In genomic region chr11:84570812-84571211, GRCm38 (mm10) we compare ENCODE assay signal across 20 mouse cellular contexts. TPM values are rescaled to one million over a fixed set of nuclear protein-coding genes. Genes with fewer than 3 reads are reported as not detected.
DNase-seq lines count a peak whose midpoint lies in the region; ATAC-seq and TF ChIP-seq lines count a peak whose summit lies in the region.
"Had no signal": no experiment of that assay in that cellular context is flagged by ENCODE, and none has a peak within 500 bp of the region (broad histone marks: within the 10 kb centered on the region; RNA-seq: fewer than 3 reads in every experiment).

No protein-coding gene starts in this region.

- H3K9ac ChIP-seq in forebrain, embryonic 15.5 days (replicated peaks): no peak overlapping the region
- no peak overlapping the region for H3K9ac ChIP-seq in hindbrain, embryonic 15.5 days
- H3K9ac ChIP-seq in midbrain, postnatal 0 days (replicated peaks; ENCODE audit: low read length, poor library complexity, severe bottlenecking): no peak overlapping the region
- H3K9ac ChIP-seq: limb, embryonic 13.5 days; liver, embryonic 15.5 days had no signal

- peak; percentile 77 for DNase-seq in left cerebral cortex, postnatal 4 days
- no peak for DNase-seq in left cerebral cortex, postnatal 14 days (ENCODE audit: low spot score in 2 of 2)
- peak; percentile 50 for DNase-seq in midbrain, postnatal 0 days (ENCODE audit: low spot score)
- DNase-seq in kidney, postnatal 25 days: no peak
- no peak for DNase-seq in heart, adult 9 months (ENCODE audit: low spot score in 2 of 2)
- DNase-seq: adrenal gland, postnatal 10 days; B cell, adult 2 months; gastrocnemius, postnatal 25 days; heart, postnatal 14 days; kidney, postnatal 10 days; thymus, postnatal 36 days had no signal

- 0 out of 2 replicates have a peak, but pooled peaks have one; percentile 21 for ATAC-seq in forebrain, embryonic 15.5 days (replicated peaks)
- no peak for ATAC-seq in hindbrain, embryonic 15.5 days (ENCODE audit: low FRiP score, low read depth)
- ATAC-seq in midbrain, postnatal 0 days (ENCODE audit: low FRiP score): no peak
- ATAC-seq: lung, postnatal 0 days had no signal

- peak overlapping the region; percentile 12; the same call in 1 of the 2 replicates for H3K27ac ChIP-seq in forebrain, embryonic 15.5 days (replicated peaks)
- H3K27ac ChIP-seq in hindbrain, embryonic 15.5 days (replicated peaks): 0 out of 2 replicates have a peak overlapping the region, but pooled peaks have one; percentile 23
- H3K27ac ChIP-seq in midbrain, postnatal 0 days (ENCODE audit: low read depth, low read length): no peak overlapping the region
- H3K27ac ChIP-seq: left cerebral cortex, adult 2 months; limb, embryonic 13.5 days; liver, embryonic 15.5 days had no signal

- H3K4me2 ChIP-seq in forebrain, embryonic 15.5 days (replicated peaks): no peak overlapping the region
- no peak overlapping the region for H3K4me2 ChIP-seq in hindbrain, embryonic 15.5 days
- H3K4me2 ChIP-seq in midbrain, postnatal 0 days (ENCODE audit: low read depth, low read length, poor library complexity, severe bottlenecking): no peak overlapping the region
- H3K4me2 ChIP-seq: limb, embryonic 13.5 days; liver, embryonic 15.5 days had no signal

- peaks cover 43% of the 10 kb centered on the region for H3K4me1 ChIP-seq in forebrain, embryonic 15.5 days
- H3K4me1 ChIP-seq in hindbrain, embryonic 15.5 days (replicated peaks): peaks cover 40% of the 10 kb centered on the region
- peaks cover 20% of the 10 kb centered on the region; the same call in 1 of the 2 replicates for H3K4me1 ChIP-seq in midbrain, postnatal 0 days (ENCODE audit: insufficient read depth, low read length)
- H3K4me1 ChIP-seq: liver, embryonic 15.5 days had no signal

- H3K27me3 ChIP-seq in forebrain, embryonic 15.5 days: peaks cover 6% of the 10 kb centered on the region; the same call in 1 of the 2 replicates
- H3K27me3 ChIP-seq in hindbrain, embryonic 15.5 days: 0 out of 2 replicates have a peak, but pooled peaks cover 3% of the 10 kb centered on the region
- H3K27me3 ChIP-seq in midbrain, postnatal 0 days (ENCODE audit: insufficient read depth, low read length): no peaks in the 10 kb centered on the region

- H3K4me3 ChIP-seq in forebrain, embryonic 15.5 days: no peak overlapping the region
- no peak overlapping the region for H3K4me3 ChIP-seq in hindbrain, embryonic 15.5 days
- H3K4me3 ChIP-seq in midbrain, postnatal 0 days (ENCODE audit: low read depth, low read length): no peak overlapping the region
- H3K4me3 ChIP-seq: erythroblast, embryonic 14.5 days; left cerebral cortex, adult 2 months; limb, embryonic 13.5 days; liver, embryonic 15.5 days; myocyte had no signal

- 56% methylated on average over 5 of the region's 5 CpGs for WGBS in forebrain, embryonic 15.5 days
- 63% methylated on average over 5 of the region's 5 CpGs for WGBS in hindbrain, embryonic 15.5 days
- WGBS in midbrain, postnatal 0 days: 66% methylated on average over 5 of the region's 5 CpGs

- no peak for TF ChIP-seq CTCF in midbrain, postnatal 0 days (IDR thresholded peaks at IDR 0.05)

- H3K36me3 ChIP-seq in forebrain, embryonic 15.5 days: no peaks in the 10 kb centered on the region
- no peaks in the 10 kb centered on the region for H3K36me3 ChIP-seq in hindbrain, embryonic 15.5 days
- H3K36me3 ChIP-seq in midbrain, postnatal 0 days (ENCODE audit: insufficient read depth, low read length): no peaks in the 10 kb centered on the region
- H3K36me3 ChIP-seq: limb, embryonic 13.5 days; liver, embryonic 15.5 days had no signal

- intact Hi-C loops in left cerebral cortex, postnatal 4 days (cut with DNase I): no loop called here
- intact Hi-C loops in left cerebral cortex, postnatal 14 days (cut with DNase I): no loop called here

- no peaks in the 10 kb centered on the region for H3K9me3 ChIP-seq in forebrain, embryonic 15.5 days
- H3K9me3 ChIP-seq in hindbrain, embryonic 15.5 days: no peaks in the 10 kb centered on the region
- no peaks in the 10 kb centered on the region for H3K9me3 ChIP-seq in midbrain, postnatal 0 days (ENCODE audit: low read length)
- H3K9me3 ChIP-seq: limb, embryonic 13.5 days; liver, embryonic 15.5 days had no signal

RNA-seq across cellular contexts. Expression of gene Lhx1, which starts 45.5 kb away (rescaled TPM):
- total RNA-seq in left cerebral cortex, postnatal 4 days (2021): 1 to 10 TPM; 1.5 to 1.6 TPM
- total RNA-seq in left cerebral cortex, postnatal 14 days (2021): under 1 TPM; 0.13 to 0.15 TPM
- polyA plus RNA-seq in forebrain, embryonic 15.5 days (2015; fragmentation: Nextera tagmentation; extraction: Ambion mirVana): 3.4 and 4.8 TPM in 2 replicates
- 37.5 and 54.5 TPM in 2 replicates for polyA plus RNA-seq in hindbrain, embryonic 15.5 days (2015; fragmentation: Nextera tagmentation; extraction: Ambion mirVana)
- 34.2 and 44.9 TPM in 2 replicates for total RNA-seq in midbrain, postnatal 0 days (2014; rRNA removed)
- polyA plus RNA-seq in midbrain, postnatal 0 days (2015; fragmentation: Nextera tagmentation; extraction: Ambion mirVana): 21.3 and 22.5 TPM in 2 replicates
- total RNA-seq: gastrocnemius, postnatal 25 days; heart, adult 8-10 months; heart, postnatal 14 days had no signal
- polyA plus RNA-seq: erythroblast, embryonic 14.5 days; myocyte had no signal

RNA-seq across cellular contexts. Expression of gene Aatf, which starts 57.5 kb away (rescaled TPM):
- total RNA-seq in left cerebral cortex, postnatal 4 days (2021): 10 to 100 TPM; 28.1 to 29.7 TPM
- total RNA-seq in left cerebral cortex, postnatal 14 days (2021): 10 to 100 TPM; 17.3 to 18.3 TPM
- polyA plus RNA-seq in forebrain, embryonic 15.5 days (2015; fragmentation: Nextera tagmentation; extraction: Ambion mirVana): 54.0 and 54.8 TPM in 2 replicates
- polyA plus RNA-seq in hindbrain, embryonic 15.5 days (2015; fragmentation: Nextera tagmentation; extraction: Ambion mirVana): 50.8 and 53.3 TPM in 2 replicates
- 24.8 and 27.3 TPM in 2 replicates for total RNA-seq in midbrain, postnatal 0 days (2014; rRNA removed)
- 34.9 and 39.2 TPM in 2 replicates for polyA plus RNA-seq in midbrain, postnatal 0 days (2015; fragmentation: Nextera tagmentation; extraction: Ambion mirVana)

Comparison
In these comparisons a context has a peak if more than half of its experiments do, and no peak if none do; other contexts are left out.
1. DNase-seq: peak in left cerebral cortex, postnatal 4 days (single experiment) and midbrain, postnatal 0 days (single experiment); none in left cerebral cortex, postnatal 14 days (0 of 2), kidney, postnatal 25 days (0 of 2) and heart, adult 9 months (0 of 2).
2. RNA of gene Lhx1, which starts 45.5 kb away (total RNA-seq): 34.2 to 44.9 TPM in midbrain, postnatal 0 days; 1.5 to 1.6 TPM in left cerebral cortex, postnatal 4 days and 0.13 to 0.15 TPM in left cerebral cortex, postnatal 14 days; every median in the first group is over 10 times any median in the second.